Mouse (Mus musculus) embryonic fibroblast, embryonic 13.5 days (primary cell): Measurements from ENCODE around the gene Bicral.

Experiments used
- CTCF ChIP-seq: IDR thresholded peaks from 2 replicates; pipeline ENCODE4 v1.5.1; 2011; ENCODE audit warnings: mild to moderate bottlenecking, control low read depth, low read length, moderate library complexity, borderline replicate concordance; ENCODE audit not compliant: insufficient read depth
- POLR2A ChIP-seq: IDR thresholded peaks from 2 replicates; pipeline ENCODE4 v1.6.1; 2011; ENCODE audit warnings: low read depth, mild to moderate bottlenecking, control low read depth, low read length, moderate library complexity

- TF ChIP-seq CTCF = no peak
- TF ChIP-seq POLR2A = no peak
Observed at GRCm38 (mm10) chr17:46796743-46797142, 61.5 kb downstream of the Bicral start.
